10 mouse cellular contexts compared by ENCODE assay signal in the genomic region with DNA sequence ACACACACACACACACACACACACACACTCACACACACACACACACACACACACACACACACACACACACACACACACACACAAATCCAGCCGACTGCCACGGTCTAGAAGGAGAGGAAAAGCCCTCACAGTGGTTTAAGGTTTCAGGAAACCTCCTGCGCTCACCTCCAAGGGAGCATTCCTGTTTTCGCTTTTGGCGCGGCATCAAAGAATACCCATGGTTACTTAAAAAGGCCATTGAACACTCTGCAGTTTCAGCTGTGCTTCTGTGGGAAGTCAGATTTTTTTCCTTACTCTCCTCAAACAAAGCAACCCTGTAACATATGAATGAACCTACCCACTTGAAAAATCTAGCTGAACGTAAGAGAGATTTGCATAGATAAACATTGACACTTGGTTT.
DNase-seq lines count a peak whose midpoint lies in the region; ATAC-seq lines count a peak whose summit lies in the region.
"Had no signal": no experiment of that assay in that cellular context is flagged by ENCODE, and none has a peak within 500 bp of the region (broad histone marks: within the 10 kb centered on the region; RNA-seq: fewer than 3 reads in every experiment).

No protein-coding gene starts in this region.

- peak; percentile 71 for DNase-seq in forebrain, embryonic 14.5 days (ENCODE audit: low spot score)
- no peak for DNase-seq in forebrain, embryonic 10.5 days (ENCODE audit: extremely low spot score, low spot score)
- peak; percentile 74 for DNase-seq in 416B (ENCODE audit: low read depth)
- DNase-seq in fibroblast of lung, adult 2 months (ENCODE audit: low read depth), result peak; percentile 29
- DNase-seq in cerebellum, adult 11-12 months, result no peak
- DNase-seq in layer of hippocampus, postnatal 14 days (ENCODE audit: low spot score in 2 of 2), result no peak

- no peak overlapping the region for H3K4me2 ChIP-seq in forebrain, embryonic 14.5 days (ENCODE audit: low read length)
- H3K4me2 ChIP-seq in limb, embryonic 15.5 days, result no peak overlapping the region
- H3K4me2 ChIP-seq: heart, embryonic 15.5 days had no signal

- H3K27me3 ChIP-seq in forebrain, embryonic 14.5 days (replicated peaks; ENCODE audit: control insufficient read depth, insufficient read depth, low read length), result no peaks in the 10 kb centered on the region
- no peaks in the 10 kb centered on the region for H3K27me3 ChIP-seq in forebrain, embryonic 10.5 days (ENCODE audit: poor library complexity, severe bottlenecking)
- H3K27me3 ChIP-seq in limb, embryonic 15.5 days, result no peaks in the 10 kb centered on the region
- H3K27me3 ChIP-seq: heart, embryonic 15.5 days had no signal

- H3K9me3 ChIP-seq in forebrain, embryonic 14.5 days (replicated peaks; ENCODE audit: control insufficient read depth, low read length), result no peaks in the 10 kb centered on the region
- H3K9me3 ChIP-seq in forebrain, embryonic 10.5 days, result no peaks in the 10 kb centered on the region
- no peaks in the 10 kb centered on the region for H3K9me3 ChIP-seq in limb, embryonic 15.5 days
- H3K9me3 ChIP-seq: heart, embryonic 15.5 days had no signal

- no peaks in the 10 kb centered on the region for H3K36me3 ChIP-seq in forebrain, embryonic 14.5 days (ENCODE audit: control insufficient read depth, insufficient read depth, low read length)
- no peaks in the 10 kb centered on the region for H3K36me3 ChIP-seq in forebrain, embryonic 10.5 days (replicated peaks)
- H3K36me3 ChIP-seq in limb, embryonic 15.5 days, result no peaks in the 10 kb centered on the region
- H3K36me3 ChIP-seq: heart, embryonic 15.5 days had no signal

- no peaks in the 10 kb centered on the region for H3K4me1 ChIP-seq in forebrain, embryonic 14.5 days (ENCODE audit: control insufficient read depth, insufficient read depth, low read length)
- no peaks in the 10 kb centered on the region; the same call in 1 of the 2 replicates for H3K4me1 ChIP-seq in forebrain, embryonic 10.5 days
- no peaks in the 10 kb centered on the region for H3K4me1 ChIP-seq in limb, embryonic 15.5 days

- H3K4me3 ChIP-seq in forebrain, embryonic 14.5 days (ENCODE audit: low read depth, low read length), result no peak overlapping the region
- H3K4me3 ChIP-seq in forebrain, embryonic 10.5 days, result no peak overlapping the region
- no peak overlapping the region for H3K4me3 ChIP-seq in limb, embryonic 15.5 days
- H3K4me3 ChIP-seq: heart, embryonic 15.5 days had no signal

- WGBS in forebrain, embryonic 14.5 days, result 17% methylated on average over 7 of the region's 7 CpGs
- WGBS in forebrain, embryonic 10.5 days, result 49% methylated on average over 7 of the region's 7 CpGs
- 8% methylated on average over 7 of the region's 7 CpGs for WGBS in limb, embryonic 15.5 days

- ATAC-seq in forebrain, embryonic 14.5 days, result no peak
- ATAC-seq in limb, embryonic 15.5 days (ENCODE audit: insufficient number of reproducible peaks, low FRiP score, low TSS enrichment, low read depth), result 0 out of 2 replicates have a peak, but pooled peaks have one; percentile 40
- ATAC-seq in megakaryocyte, adult 5-6 weeks (ENCODE audit: poor library complexity, severe bottlenecking), result no peak

- no peak overlapping the region for H3K27ac ChIP-seq in forebrain, embryonic 14.5 days (ENCODE audit: low read depth, low read length)
- no peak overlapping the region for H3K27ac ChIP-seq in forebrain, embryonic 10.5 days
- H3K27ac ChIP-seq in limb, embryonic 15.5 days, result no peak overlapping the region
- H3K27ac ChIP-seq: heart, embryonic 15.5 days; liver, embryonic 14.5 days had no signal

- no peak overlapping the region for H3K9ac ChIP-seq in forebrain, embryonic 14.5 days (ENCODE audit: low read length)
- no peak overlapping the region for H3K9ac ChIP-seq in limb, embryonic 15.5 days
- H3K9ac ChIP-seq: heart, embryonic 15.5 days; liver, embryonic 14.5 days had no signal

Comparison
In these comparisons a context has a peak if more than half of its experiments do, and no peak if none do; other contexts are left out.
1. DNase-seq: peak in forebrain, embryonic 14.5 days (single experiment), 416B (single experiment) and fibroblast of lung, adult 2 months (single experiment); none in forebrain, embryonic 10.5 days (single experiment), cerebellum, adult 11-12 months (single experiment) and layer of hippocampus, postnatal 14 days (0 of 2).